Mouse (Mus musculus) left cerebral cortex, adult 8-10 months (tissue): ENCODE measurements around the gene Olfr492. TPM values are rescaled to one million over a fixed set of nuclear protein-coding genes. Genes with fewer than 3 reads are reported as not detected.

Experiments
- DNase-seq, 2 experiments: peaks; one replicate each; pipeline ENCODE4 v3.0.0; 2022; ENCODE audit warnings: low spot score in 2 of 2
- total RNA-seq, 4 experiments: library from RNA; stranded (reverse); gene quantifications; 2 replicates each; pipeline ENCODE4 v1.2.4; 2022

The Olfr492 gene
- total RNA-seq = not detected

GRCm38 (mm10) chr7:108323574-108323973, at the start of gene Olfr492:
Gene Olfr492, minus strand, starts transcription at chr7:108323674.
- DNase-seq = no peak

GRCm38 (mm10) chr7:108365035-108365434, 41.6 kb upstream of the Olfr492 start, which contains the start of gene Olfr494:
Gene Olfr494, plus strand, starts transcription at chr7:108365335.
- DNase-seq = no peak

DNA sequence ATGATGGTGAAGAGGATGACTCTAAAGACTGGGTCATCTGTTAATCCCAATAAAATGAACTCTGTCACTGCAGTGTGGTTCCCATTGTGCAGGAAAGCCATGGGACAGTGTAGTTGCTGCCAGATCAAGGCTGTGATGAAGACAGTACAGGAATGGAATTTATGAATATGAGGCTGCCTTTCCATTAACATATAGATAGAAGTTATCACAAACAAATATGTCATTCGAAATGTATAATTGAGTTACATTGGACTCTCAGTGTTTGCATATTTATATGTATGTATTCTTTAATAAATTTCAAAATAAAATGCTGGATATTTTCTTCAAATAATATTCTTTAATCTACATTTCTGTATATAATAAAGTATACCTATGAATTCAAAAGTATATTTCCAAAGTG, 23.4 kb upstream of the Olfr492 start, which contains the start of gene Olfr493:
Gene Olfr493, minus strand, starts transcription at position 101 of the 400 bp plus-strand sequence.
- DNase-seq = no peak

DNA sequence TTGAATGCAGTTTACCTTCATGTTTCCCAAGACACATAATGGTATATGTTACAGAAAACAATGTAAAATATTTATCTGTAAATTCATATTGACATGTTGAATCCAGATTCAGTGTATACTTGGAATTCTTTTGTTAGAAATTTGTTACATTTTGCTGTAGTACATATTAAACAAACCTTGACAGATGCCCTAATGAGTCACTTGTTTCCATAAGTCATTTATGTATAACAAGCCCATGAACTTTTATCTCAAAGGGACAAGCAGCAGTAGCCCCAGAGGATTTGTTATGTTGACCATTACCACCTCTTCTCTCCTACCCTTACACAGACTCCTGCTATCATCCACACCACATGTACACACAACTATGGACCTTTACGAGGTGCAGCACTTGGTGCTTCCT, 10.3 kb downstream of the Olfr492 start, which contains the start of gene Olfr491:
Gene Olfr491, plus strand, starts transcription at position 301 of the 400 bp plus-strand sequence.
- no peak for DNase-seq

- no peak for DNase-seq
Observed at GRCm38 (mm10) chr7:108288834-108289233, 34.6 kb downstream of the Olfr492 start, which contains the start of gene Olfr490. Gene Olfr490, minus strand, starts transcription at chr7:108288934.

Other genes with a start within 250 kb of the Olfr492 start
- not detected for gene Olfr481, start 243.8 kb downstream of the Olfr492 start, total RNA-seq
- gene Olfr482, start 226.1 kb downstream of the Olfr492 start, total RNA-seq = 1 to 10 TPM; 1.7 to 2.6 (median 2.5) TPM
- gene Olfr483, start 222.8 kb downstream of the Olfr492 start, total RNA-seq = not detected
- not detected for gene Olfr484, start 196.2 kb downstream of the Olfr492 start, total RNA-seq
- not detected for gene Olfr485, start 163.8 kb downstream of the Olfr492 start, total RNA-seq
- gene Olfr486, start 150.9 kb downstream of the Olfr492 start, total RNA-seq = not detected
- gene Olfr487, start 109.0 kb downstream of the Olfr492 start, total RNA-seq = not detected
- gene Olfr488, start 65.3 kb downstream of the Olfr492 start, total RNA-seq = not detected
- gene Olfr490, start 34.7 kb downstream of the Olfr492 start, total RNA-seq = not detected
- not detected for gene Olfr491, start 10.2 kb downstream of the Olfr492 start, total RNA-seq
- not detected for gene Olfr493, start 23.3 kb upstream of the Olfr492 start, total RNA-seq
- gene Olfr494, start 41.7 kb upstream of the Olfr492 start, total RNA-seq = not detected
- not detected for gene Olfr495, start 69.5 kb upstream of the Olfr492 start, total RNA-seq
- gene Olfr497, start 96.7 kb upstream of the Olfr492 start, total RNA-seq = not detected
- not detected for gene Olfr498, start 141.7 kb upstream of the Olfr492 start, total RNA-seq
- not detected for gene Olfr502, start 201.4 kb upstream of the Olfr492 start, total RNA-seq
- gene Olfr503, start 220.9 kb upstream of the Olfr492 start, total RNA-seq = not detected
- not detected for gene Olfr504, start 242.1 kb upstream of the Olfr492 start, total RNA-seq